Mouse (Mus musculus) thymus, adult 2 months (tissue): ENCODE measurements around the gene Usp28.

Experiments used
- CTCF ChIP-seq: fragments of 200-500 bp; IDR thresholded peaks from 2 replicates; pipeline ENCODE4 v1.5.1; 2012; ENCODE audit warnings: mild to moderate bottlenecking, control low read depth, low read length, moderate library complexity, borderline replicate concordance; ENCODE audit not compliant: control insufficient read depth, poor library complexity, insufficient read depth; ENCODE audit errors: extremely low read depth
- POLR2A ChIP-seq: fragments of 200-500 bp; IDR thresholded peaks from 2 replicates; pipeline ENCODE4 v1.6.1; 2012; ENCODE audit warnings: mild to moderate bottlenecking, low read length, control low read depth, moderate library complexity; ENCODE audit not compliant: control insufficient read depth, poor library complexity, insufficient read depth; ENCODE audit errors: extremely low read depth

- TF ChIP-seq CTCF, result no peak
- TF ChIP-seq POLR2A, result no peak
Measured at GRCm38 (mm10) chr9:48980371-48980770, 4.8 kb upstream of the Usp28 start.
